Mouse (Mus musculus) lung, postnatal 0 days (tissue): ENCODE results near the gene Ablim2. TPM values are rescaled to one million over a fixed set of nuclear protein-coding genes. Genes with fewer than 3 reads are reported as not detected.
A peak's percentile ranks its signal among the peaks of the same experiment; 100 is the strongest.

Source experiments
- ATAC-seq: fragments of 200-750 bp; cut with Nextera tagmentation; 2 replicates; pipeline ENCODE4 v1.8.0; 2017; ENCODE audit warnings: moderate library complexity
- DNase-seq: peaks from one replicate; pipeline ENCODE4 v3.0.0-alpha.2; 2016; ENCODE audit warnings: low spot score
- H3K27ac ChIP-seq: fragments of 300-500 bp; sonication (generic); 2 replicates; pipeline ENCODE4 v1.5.1; 2014; ENCODE audit warnings: antibody characterized with exemption, mild to moderate bottlenecking, low read length, mixed read lengths
- H3K27me3 ChIP-seq: fragments of 300-500 bp; sonication (generic); replicated peaks from 2 replicates; pipeline ENCODE4 v1.6.1; 2014; ENCODE audit warnings: low read length, mixed read lengths; ENCODE audit not compliant: insufficient read depth
- H3K36me3 ChIP-seq: fragments of 300-500 bp; sonication (generic); 2 replicates; pipeline ENCODE4 v1.6.1; 2014; ENCODE audit warnings: low read length, mixed read lengths; ENCODE audit not compliant: insufficient read depth
- H3K4me1 ChIP-seq: fragments of 300-500 bp; sonication (generic); 2 replicates; pipeline ENCODE4 v1.6.1; 2014; ENCODE audit warnings: antibody characterized with exemption, low read depth, low read length, mixed read lengths; ENCODE audit not compliant: insufficient read depth
- H3K4me2 ChIP-seq: fragments of 300-500 bp; sonication (generic); replicated peaks from 2 replicates; pipeline ENCODE4 v1.6.1; 2014; ENCODE audit warnings: low read depth, mild to moderate bottlenecking, low read length, moderate library complexity, mixed read lengths
- H3K4me3 ChIP-seq: fragments of 300-500 bp; sonication (generic); 2 replicates; pipeline ENCODE4 v1.5.1; 2014; ENCODE audit warnings: low read depth, low read length
- H3K9ac ChIP-seq: fragments of 300-500 bp; sonication (generic); replicated peaks from 2 replicates; pipeline ENCODE4 v1.6.1; 2014; ENCODE audit warnings: low read depth, mild to moderate bottlenecking
- H3K9me3 ChIP-seq: fragments of 300-500 bp; sonication (generic); 2 replicates; pipeline ENCODE4 v1.6.1; 2016; ENCODE audit warnings: low read length, mixed read lengths
- CTCF ChIP-seq: IDR thresholded peaks from 2 replicates; pipeline ENCODE4 v1.5.1; 2016; ENCODE audit warnings: antibody characterized with exemption, mild to moderate bottlenecking
- EP300 ChIP-seq: IDR thresholded peaks from 2 replicates; pipeline ENCODE4 v1.6.1; 2016; ENCODE audit warnings: antibody characterized with exemption, mild to moderate bottlenecking, control low read depth
- WGBS: fragments of 180-500 bp; shearing (Covaris S2); extraction: QIAGEN DNeasy Blood & Tissue Kit; methylation state at CpG from one replicate; pipeline ENCODE4 v1.1.7; 2014; 5-methylcytosine and 5-hydroxymethylcytosine counted together
- polyA plus RNA-seq: library from polyadenylated mRNA; unstranded; fragments of >200 nt; fragmentation: Nextera tagmentation; extraction: Ambion mirVana; gene quantifications from 2 replicates; pipeline ENCODE4 v1.2.1, GENCODE M21; 2015

The Ablim2 gene
- polyA plus RNA-seq, 1 experiment from 2014 or later = 0.74 TPM

- no peaks in the 10 kb centered on the region for H3K36me3 ChIP-seq
- H3K4me3 ChIP-seq = no peak overlapping the region
- DNase-seq (peak; percentile 8), ATAC-seq (no peak)
- H3K9me3 ChIP-seq = no peaks in the 10 kb centered on the region
- H3K27me3 ChIP-seq = no peaks in the 10 kb centered on the region
- H3K4me1 ChIP-seq = no peaks in the 10 kb centered on the region
- TF ChIP-seq EP300 (no peak), CTCF (no peak)
- H3K27ac ChIP-seq = no peak overlapping the region
- no peak overlapping the region for H3K9ac ChIP-seq
- H3K4me2 ChIP-seq = no peak overlapping the region
- WGBS = 71% methylated on average over 12 of the region's 12 CpGs
Observed at GRCm38 (mm10) chr5:35787847-35788246, 30.2 kb downstream of the Ablim2 start.

GRCm38 (mm10) chr5:35788719-35789118 is 31.0 kb downstream of the Ablim2 start:
- no peak for DNase-seq
- Histone ChIP-seq H3K36me3 (no peaks in the 10 kb centered on the region), H3K9me3 (no peaks in the 10 kb centered on the region), H3K9ac (no peak overlapping the region), H3K27me3 (no peaks in the 10 kb centered on the region), H3K27ac (no peak overlapping the region), H3K4me2 (no peak overlapping the region), H3K4me1 (no peaks in the 10 kb centered on the region), H3K4me3 (no peak overlapping the region)
- no peak for ATAC-seq
- TF ChIP-seq CTCF (no peak), EP300 (no peak)
- WGBS = 75% methylated on average over 6 of the region's 6 CpGs

- no peaks in the 10 kb centered on the region for H3K9me3 ChIP-seq
- no peak for DNase-seq
- H3K4me2 ChIP-seq = no peak overlapping the region
- no peaks in the 10 kb centered on the region for H3K27me3 ChIP-seq
- TF ChIP-seq CTCF (no peak), EP300 (no peak)
- H3K4me1 ChIP-seq = no peaks in the 10 kb centered on the region
- no peak for ATAC-seq
- no peak overlapping the region for H3K9ac ChIP-seq
- 62% methylated on average over 3 of the region's 3 CpGs for WGBS
- no peak overlapping the region for H3K4me3 ChIP-seq
- H3K36me3 ChIP-seq = no peaks in the 10 kb centered on the region
- no peak overlapping the region for H3K27ac ChIP-seq
Observed at GRCm38 (mm10) chr5:35789697-35790096, 32.0 kb downstream of the Ablim2 start.

GRCm38 (mm10) chr5:35790387-35791065 is 32.8 kb downstream of the Ablim2 start:
- ATAC-seq (no peak), DNase-seq (no peak)
- WGBS = 39% methylated on average over 9 of the region's 10 CpGs
- Histone ChIP-seq H3K27me3 (no peaks in the 10 kb centered on the region), H3K4me2 (no peak overlapping the region), H3K9ac (no peak overlapping the region), H3K36me3 (no peaks in the 10 kb centered on the region), H3K9me3 (no peaks in the 10 kb centered on the region), H3K27ac (no peak overlapping the region), H3K4me1 (no peaks in the 10 kb centered on the region), H3K4me3 (no peak overlapping the region)
- TF ChIP-seq EP300 (no peak), CTCF (no peak)

GRCm38 (mm10) chr5:35793971-35794370 is 36.3 kb downstream of the Ablim2 start:
- no peak for ATAC-seq
- Histone ChIP-seq H3K4me2 (no peak overlapping the region), H3K27ac (no peak overlapping the region), H3K9me3 (no peaks in the 10 kb centered on the region), H3K36me3 (no peaks in the 10 kb centered on the region), H3K4me3 (no peak overlapping the region), H3K9ac (no peak overlapping the region), H3K27me3 (no peaks in the 10 kb centered on the region), H3K4me1 (no peaks in the 10 kb centered on the region)
- no peak for DNase-seq
- no peak for TF ChIP-seq EP300
- no peak for TF ChIP-seq CTCF
- WGBS = 76% methylated on average over 4 of the region's 4 CpGs

GRCm38 (mm10) chr5:35794942-35795341 is 37.3 kb downstream of the Ablim2 start:
- no peak for ATAC-seq
- H3K4me1 ChIP-seq = no peaks in the 10 kb centered on the region
- no peak overlapping the region for H3K9ac ChIP-seq
- no peaks in the 10 kb centered on the region for H3K9me3 ChIP-seq
- H3K36me3 ChIP-seq = no peaks in the 10 kb centered on the region
- no peak overlapping the region for H3K27ac ChIP-seq
- H3K27me3 ChIP-seq = no peaks in the 10 kb centered on the region
- TF ChIP-seq CTCF (no peak), EP300 (no peak)
- no peak overlapping the region for H3K4me3 ChIP-seq
- no peak for DNase-seq
- 64% methylated on average over 4 of the region's 4 CpGs for WGBS
- H3K4me2 ChIP-seq = no peak overlapping the region
